Mouse (Mus musculus) lung, postnatal 36 days (tissue): ENCODE measurements around the gene Cdh3.

ENCODE experiments used
- DNase-seq: peaks from one replicate; pipeline ENCODE4 v3.0.0; 2022; ENCODE audit warnings: mixed read lengths

Cdh3 gene

DNA sequence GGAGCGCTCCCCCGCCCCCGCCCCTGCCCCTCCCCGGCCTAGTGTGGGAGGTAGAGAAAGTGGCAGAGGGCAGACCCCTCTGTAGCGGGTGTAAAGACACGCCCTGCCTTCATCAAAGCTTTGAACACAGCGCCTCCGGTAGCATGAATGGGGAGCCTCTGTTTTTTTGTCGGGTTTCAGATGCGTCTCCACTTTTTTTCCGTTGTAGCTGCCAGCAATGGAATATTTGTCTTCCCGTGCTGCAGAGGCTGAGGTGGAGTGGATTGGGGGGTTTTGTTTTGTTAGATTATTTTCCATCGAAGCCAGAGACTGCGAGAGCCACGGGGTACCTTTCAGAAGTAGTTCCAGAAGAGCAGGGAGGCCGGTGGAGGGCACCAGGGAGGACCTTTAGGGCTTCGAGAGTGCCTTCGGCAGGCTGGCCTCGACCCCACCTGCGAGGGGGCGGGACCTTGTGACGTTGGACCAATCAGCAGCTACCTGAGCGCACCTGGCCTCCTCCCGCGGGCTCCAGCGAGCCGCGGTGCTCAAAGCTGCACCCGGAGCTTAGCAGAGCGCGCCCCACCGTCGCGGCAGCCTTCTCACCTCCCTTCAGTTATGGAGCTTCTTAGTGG, at the start of gene Cdh3:
Gene Cdh3, plus strand, starts transcription at position 527 of the 611 bp plus-strand sequence.
- DNase-seq, result peak; percentile 89

DNA sequence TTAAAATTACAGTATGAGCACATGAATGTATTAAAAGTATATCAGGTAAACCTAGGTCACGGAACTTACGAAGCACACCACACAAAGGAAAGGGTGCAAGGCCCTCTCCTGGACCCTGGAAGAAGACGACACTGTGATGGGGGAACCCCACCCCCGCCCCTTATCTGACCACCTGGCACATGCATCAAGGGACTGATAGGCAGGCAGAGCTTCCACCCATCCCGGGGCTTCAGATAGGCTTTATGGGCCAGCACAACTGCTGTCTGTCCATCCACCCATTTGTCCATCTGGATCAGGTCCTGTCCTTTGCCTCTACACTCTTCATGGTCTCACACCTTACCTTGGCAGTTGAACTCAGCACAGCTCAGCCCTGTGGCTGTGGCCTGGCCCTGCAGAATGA, 48.6 kb upstream of the Cdh3 start:
- no peak for DNase-seq

DNA sequence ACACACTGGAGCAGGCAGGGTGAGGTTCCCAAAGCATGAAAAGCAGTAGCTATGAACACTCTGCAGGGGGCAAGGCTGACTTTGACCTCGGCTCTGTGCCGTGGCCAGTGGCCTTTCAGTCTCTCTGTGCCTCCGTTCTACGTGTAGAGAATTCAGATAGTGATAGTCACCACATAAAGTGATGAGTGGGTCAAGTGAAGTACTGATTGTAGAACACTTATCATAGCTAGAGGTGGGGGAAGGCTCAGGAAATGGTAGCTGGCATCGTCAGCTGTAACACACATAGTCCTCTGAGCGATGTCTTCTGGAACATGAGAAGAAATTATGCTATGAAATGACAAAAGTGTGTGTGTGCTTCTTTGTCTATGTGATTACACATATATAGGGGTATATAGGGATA, 46.9 kb upstream of the Cdh3 start:
- DNase-seq, result no peak

DNA sequence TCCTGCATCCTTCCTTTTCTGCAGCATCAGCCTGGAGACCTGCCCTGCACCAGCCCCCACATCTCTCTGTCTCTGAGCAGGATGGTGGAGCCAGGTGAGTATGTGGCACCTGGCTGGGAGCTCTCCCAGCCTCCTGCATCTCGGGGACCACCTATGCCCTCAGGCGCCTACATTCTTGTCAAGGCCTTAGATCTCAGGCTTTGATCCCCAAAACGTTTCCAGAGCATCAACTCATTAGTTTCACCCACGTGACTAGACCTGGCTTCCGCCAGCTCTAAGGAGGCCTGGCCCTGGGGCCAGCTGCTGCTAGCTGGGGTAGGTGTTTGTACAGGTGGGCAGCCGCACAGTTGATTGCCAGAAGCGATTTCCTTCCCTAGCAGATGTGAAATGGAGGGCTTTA, 41.2 kb upstream of the Cdh3 start:
- DNase-seq, result no peak

DNA sequence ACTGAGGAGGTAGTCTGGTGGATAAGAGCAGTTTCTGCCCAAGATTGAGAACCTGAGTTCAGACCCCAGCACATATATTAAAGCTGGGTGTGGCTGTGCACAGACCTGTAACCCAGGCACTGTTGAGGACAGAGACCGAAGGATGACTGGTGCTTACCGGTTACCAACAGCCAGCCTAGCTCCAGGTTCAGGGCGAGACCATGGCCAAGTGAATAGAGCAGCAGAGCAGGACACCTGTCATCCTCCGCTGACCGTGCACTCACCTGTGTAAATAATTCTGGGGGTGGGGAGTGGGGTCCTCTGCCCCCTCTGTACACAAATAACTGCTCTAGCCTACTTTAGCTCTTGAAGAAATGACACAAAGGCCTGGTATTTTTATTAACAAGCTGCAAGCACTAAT, 36.7 kb upstream of the Cdh3 start:
- DNase-seq, result no peak

DNA sequence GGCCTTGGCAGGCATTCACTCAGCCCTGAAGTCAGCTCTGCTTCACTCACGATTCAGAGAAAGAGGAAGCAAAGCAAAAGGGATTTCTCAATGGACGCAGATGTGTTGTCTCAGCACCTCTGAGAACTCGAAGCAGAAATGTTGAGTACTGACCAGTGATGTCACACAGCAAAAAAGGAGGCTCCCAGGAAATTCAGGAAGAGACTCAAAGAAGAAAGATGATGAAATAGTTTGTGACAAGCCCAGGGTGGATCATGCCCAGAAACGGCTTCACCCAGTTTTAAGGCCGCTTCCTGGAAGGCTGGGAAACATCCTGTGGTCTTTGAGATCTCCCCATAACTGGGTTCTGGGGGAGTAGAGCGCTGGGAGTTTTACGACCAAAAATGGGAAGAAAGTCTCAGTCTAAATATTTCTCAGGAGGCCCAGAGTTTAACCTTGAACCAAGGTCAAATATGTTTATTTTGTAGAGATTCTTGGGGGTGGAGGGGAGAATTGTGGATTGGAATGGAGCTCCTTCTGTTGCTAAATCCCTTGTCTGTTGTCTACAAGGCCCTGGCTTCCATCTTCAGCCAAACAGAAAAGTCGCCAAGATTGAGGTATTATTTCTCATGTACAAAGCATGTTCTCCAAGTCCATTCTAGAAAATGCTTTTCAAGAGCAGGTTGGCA, 10.5 kb upstream of the Cdh3 start, which contains the start of gene 6030452D12Rik:
Gene 6030452D12Rik, plus strand, starts transcription at position 505 of the 668 bp plus-strand sequence.
- DNase-seq, result peak; percentile 66

DNA sequence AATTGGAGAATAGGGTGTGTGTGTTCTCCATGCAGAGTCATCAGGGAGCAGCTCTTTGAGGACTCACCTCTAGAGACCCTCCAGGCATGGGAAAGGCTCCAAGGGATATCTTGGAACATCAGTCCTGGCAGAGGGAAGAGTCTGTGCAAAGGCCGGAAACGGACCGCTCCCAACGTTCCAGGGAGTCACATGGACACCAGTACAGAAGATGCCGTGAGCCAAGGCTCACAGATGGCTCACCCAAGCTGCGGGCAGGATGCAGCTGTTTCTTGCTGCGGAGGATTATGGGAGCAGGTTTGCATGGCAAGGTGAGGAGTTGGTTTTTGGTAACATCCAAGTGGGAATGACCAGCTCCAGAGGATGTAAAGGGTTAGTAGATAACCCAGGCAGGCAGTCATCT, 6.5 kb upstream of the Cdh3 start:
- no peak for DNase-seq

DNA sequence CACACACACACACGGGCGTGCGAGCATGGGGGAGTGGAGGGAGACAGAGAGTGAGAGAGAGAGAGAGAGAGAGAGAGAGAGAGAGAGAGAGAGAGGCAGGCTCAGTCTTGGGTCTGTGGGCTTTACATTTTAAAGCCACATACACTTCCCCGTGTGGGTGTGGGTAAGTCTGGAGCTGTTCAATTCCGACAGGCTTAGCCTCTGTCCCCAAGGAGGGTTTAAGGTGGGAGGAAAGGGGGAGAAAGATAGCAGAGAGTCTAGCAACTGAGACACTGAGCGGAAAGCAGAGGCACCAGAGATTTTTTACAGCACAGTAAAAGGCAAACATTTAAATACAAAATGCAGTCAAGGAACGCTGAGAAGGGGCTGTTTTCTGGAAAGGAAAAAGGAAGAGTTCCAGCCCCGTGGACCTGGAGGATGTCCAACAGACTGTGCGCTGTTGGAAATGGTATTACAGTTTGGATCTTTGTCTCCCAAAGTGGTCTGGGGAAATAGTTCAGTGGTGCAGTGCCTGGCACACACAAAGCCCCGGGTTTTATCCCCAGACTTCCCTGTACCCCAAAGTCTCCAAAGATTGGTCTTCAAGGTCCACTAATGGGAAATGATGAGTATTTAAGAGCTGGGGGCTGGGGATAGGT, 5.2 kb upstream of the Cdh3 start:
- no peak for DNase-seq

DNA sequence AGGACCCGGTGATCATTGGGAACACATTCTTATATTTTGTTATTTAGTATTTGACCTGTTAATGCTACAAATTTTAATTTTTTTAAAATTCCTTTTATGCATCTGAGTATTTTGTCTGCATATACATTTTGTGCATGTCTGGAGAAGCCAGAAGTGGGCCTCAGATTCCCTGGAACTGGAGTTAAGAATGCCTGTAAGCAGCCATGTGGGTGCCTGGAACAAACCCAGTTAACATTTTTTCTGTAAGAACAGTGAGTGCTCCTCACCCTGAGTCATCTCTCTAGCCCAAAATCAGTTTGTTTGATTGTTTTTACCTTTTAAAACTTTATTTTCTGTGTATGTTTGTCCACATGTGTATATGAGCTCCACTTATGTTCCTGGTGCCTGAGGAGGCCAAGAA, 4.6 kb upstream of the Cdh3 start:
- no peak for DNase-seq

DNA sequence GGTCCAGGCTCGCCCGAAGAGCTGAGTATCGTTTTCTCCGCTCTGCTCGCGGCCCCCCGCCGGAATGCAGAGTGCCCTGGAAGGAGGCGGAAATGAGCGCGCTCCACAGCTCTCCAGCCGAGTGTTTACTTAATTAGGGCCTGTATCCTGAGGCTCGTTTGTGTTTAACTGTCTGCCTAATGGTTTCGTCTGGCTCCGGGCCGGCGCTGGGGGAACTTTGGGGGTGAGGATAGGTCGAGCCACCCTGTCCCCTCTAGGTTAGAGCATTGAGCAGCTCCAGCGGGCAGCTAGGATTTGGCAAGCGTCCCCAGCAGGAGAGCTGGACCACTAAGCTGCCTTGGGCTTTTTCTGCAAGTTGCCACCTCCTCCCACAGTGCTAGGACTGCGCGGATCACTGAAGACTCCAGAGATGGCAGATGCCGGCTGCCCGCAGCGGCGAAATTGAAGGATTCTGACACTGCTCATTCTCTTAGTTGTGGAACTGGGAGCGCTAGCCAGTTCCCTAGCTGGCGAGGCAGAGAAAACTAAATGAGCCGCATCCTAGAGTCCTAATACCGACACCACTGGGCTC, 2.8 kb upstream of the Cdh3 start:
- DNase-seq, result peak; percentile 69

DNA sequence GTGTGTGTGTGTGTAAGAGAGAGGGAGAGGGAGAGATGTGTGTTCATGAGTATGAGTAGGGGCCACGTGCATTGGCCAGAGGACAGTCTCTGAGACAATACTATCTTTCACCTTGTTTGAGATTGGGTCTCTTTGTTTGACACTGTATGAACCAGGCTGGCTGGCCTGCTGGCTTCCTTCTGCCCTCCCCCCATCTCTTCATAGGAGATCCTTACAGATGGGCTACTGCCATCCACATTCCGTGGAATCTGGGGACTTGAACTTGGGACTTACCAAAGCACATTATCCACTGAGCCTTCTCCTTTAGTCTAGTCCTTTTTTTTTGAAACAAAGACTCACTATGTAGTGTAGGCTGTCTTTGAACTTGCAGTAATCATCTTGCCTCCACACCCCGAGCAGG, 2.2 kb upstream of the Cdh3 start:
- DNase-seq, result no peak

DNA sequence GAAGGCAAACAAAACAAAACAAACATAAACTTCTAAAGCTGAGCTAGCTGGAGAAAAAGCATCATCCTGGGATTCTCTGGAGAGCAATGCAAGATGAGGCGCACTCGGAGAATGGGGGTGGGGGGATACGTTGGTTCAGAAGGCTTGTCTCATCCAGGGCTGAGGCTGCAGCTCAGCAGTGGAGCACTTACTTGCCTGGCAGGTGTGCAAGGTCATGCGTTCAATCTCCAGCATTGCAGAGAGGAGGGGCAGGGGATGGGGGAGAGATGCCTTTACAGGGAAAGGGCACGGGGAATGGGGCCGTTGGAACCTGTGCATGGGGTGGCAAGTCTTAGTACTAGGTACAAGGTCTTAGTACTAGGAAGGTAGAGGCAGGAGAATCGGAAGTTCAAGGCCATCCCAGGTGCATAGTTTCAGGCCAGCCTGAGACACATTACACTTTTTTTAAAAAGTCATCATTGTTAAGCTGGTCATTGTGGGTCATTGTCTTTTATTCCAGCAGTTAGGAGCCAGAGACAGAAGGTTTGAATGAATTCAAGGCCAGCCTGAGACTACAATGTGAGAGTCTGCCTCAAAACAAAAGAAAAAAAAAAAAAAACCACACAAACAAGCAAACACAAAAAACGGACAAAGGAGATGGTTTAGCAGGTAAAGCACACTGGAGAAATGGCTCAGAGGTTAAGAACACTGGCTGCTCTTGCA, 1.5 kb upstream of the Cdh3 start:
- no peak for DNase-seq

DNA sequence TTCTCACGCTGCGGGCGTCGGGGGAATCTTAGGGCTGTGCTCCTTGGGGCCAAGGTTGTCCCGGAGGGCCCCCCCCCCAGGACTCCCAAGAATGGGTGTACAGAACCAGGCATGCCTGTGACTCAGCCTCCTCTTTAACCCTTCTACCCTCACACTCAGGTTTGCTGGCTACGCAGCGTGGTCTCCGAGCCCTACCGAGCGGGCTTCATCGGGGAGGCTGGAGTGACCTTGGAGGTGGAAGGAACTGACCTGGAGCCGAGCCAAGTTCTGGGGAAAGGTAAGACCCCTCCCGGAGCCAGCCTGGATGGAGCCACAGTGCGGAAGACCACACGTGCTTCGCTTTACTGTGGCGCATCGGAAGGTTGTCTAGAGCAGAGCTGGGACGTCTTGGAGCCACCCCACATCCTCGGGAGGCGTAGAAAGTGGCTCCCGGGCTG, 392 bp downstream of the Cdh3 start:
- no peak for DNase-seq

DNA sequence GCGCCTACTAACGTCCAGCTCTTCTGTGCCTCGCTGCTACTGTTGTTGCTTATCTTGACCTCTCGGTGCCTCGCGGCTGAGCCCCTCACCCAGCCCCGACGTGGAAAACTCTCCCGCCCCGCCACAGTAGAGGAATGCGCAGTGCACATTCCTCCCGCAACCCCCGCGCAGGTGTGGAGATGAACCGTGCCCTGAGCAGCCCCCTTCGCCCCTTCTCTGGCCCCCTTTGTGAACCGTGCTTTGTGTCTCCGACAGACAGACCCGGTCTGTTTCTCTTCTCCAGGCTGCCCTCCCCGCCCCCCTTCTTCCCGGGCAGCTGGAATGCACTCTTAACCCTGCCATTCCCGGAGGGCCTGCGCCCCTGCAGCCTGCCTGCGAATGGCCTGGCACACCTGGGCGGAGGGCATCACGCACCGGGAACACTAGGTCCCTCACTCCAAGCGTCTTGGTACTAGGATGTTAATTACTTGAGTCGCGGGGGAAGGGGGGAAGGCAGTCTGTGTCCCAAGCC, 895 bp downstream of the Cdh3 start:
- DNase-seq, result no peak

DNA sequence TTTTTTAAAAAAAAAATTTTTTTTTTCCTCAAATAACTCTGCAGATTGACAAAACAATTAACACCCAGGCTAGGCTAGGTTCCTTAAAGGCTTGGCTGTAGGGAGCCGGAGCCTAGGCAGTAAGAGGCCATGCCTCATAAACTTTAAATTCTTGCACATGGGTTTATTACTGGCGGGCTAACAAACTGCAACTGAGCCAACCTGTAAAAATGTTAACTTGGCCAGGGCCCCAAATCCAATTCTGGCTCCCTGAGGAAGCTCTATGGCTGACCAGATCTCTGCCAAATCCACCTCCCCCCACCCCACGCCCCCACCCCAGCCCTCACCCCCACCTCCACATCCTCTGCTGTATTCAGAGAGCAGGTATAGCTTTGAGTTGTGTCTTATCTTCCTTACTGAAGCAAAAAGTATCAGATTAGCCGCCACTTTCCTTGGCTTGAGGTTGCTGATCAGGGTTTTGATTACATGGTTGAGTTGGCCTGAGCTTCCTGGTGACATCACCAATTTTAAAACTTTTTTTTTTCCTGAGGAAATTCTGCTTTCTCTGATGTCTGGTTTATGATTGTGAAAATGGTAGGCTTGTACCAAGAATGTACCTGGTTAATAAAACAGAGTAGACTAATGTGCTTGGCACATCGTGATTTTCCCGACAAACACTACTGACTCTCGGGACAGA, 1.9 kb downstream of the Cdh3 start:
- DNase-seq, result no peak

DNA sequence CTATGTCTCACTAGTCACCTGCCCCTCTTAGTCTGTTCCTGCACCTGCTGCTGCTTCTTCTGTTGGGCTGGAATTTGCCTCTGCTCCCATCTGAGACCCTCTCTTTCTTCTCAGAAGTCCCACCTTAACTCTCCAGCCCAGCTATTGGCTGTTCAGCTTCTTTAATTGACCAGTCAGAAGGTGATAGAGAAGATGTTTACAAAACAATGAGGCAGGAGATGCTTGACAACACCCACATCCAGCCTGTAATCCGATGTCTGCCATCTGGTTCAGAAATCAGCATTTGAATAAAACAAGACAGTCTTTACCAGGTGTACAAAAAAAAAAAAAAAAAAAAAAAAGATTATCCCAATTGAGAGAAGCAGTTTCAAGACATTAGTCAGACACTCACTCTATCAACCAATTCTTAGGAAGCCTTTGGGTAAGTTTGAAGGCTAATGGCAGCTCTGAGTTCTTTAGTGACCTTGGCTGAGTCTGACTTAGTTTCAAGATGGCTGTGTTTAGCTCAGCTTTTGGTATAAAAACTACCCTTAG, 5.3 kb downstream of the Cdh3 start:
- DNase-seq, result no peak

DNA sequence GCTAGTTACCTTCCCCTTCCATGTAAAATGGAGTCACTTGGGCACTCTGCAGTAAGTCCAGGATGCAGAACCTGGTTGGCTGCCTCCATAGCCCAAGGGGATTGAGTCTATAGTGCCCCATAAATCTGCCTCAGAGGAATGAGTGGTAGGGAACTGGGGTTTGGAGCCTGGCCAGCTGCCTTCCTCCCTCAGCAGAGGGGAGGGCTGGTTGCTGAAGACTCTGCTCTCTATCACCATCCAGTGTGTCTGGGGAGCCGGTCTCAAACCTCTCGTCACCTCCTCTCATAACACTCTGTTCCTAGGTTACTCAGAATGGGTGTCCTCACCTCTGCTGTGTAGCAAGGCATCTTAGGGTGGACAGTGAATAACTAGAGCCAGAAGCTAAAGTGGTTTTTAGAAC, 5.9 kb downstream of the Cdh3 start:
- DNase-seq, result no peak

DNA sequence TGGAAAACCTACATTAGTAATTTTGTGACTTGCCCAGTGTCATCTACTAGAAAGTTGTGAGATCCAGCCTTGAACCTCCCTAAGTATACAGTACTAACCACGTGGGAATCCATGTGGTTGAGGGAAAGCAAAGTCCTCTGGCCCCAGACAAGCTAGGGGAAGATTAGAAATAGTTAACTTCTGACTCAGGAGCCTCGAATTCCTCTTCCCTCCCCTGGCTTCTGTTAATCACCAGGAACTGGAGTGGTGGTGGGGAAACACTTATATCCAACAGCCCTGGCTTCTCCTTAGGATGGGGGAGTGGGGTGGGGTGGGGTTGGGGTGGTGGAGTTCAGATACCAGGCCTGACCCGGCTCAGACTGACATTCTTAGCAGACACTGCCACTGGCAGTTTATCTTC, 8.1 kb downstream of the Cdh3 start:
- DNase-seq, result no peak

DNA sequence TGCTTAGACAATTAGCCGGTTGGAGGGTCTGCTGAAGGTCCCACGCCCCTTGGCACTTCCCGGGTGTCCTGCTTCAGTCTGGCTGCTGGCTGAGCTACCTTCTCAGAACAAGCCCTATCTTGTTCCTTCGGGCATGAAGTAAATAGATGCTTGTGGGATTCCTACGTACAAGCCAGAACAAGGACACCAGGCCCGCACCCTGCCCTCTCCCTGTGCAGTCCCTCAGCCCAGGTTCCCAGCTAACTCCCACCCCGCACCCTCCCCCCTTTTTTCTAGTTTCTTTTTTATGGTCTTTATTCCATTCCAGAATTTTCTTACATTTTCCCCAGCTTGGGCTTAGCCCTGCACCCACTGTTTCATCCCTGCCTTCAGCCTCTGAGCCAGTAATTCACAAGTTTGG, 9.9 kb downstream of the Cdh3 start:
- DNase-seq, result no peak

DNA sequence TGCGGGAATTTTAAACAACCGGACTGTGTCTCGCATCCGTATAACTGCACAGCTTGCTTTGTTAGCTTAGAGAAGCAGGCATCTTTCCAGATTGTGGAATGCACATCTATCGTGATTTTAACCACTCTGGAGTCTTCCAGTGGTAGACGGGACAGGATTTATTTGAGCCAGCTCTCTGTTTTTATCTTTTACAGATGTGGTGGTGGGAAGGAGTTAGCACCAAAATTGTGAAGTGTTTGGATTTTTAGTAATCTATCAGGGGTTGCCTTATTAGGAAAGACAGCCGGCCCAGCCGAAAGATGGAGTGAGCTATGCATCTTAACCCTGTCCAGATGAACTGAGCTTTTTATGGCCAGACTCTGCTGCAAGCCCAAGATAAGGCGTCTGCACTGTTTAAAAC, 11.2 kb downstream of the Cdh3 start:
- no peak for DNase-seq

DNA sequence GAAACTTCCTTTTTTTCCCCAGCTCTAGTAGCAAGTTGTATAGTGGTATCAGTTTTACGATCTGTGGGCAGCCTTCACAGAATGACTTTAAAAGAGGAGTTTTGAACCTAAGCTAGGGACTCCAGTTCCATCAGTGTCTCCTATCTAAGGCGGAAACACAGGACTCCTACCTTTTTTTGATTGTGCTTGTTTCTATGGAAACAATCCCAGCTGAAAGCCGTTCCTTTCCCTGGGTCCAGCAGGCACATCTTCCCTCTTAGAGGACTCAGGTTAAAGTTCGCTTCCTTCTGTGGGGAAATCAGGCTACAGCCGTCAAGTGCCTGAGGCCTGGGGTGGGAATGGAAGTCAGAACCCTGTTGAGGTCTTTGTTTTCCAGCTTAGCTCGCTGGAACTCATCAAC, 16.0 kb downstream of the Cdh3 start:
- no peak for DNase-seq
